In the genomic region with DNA sequence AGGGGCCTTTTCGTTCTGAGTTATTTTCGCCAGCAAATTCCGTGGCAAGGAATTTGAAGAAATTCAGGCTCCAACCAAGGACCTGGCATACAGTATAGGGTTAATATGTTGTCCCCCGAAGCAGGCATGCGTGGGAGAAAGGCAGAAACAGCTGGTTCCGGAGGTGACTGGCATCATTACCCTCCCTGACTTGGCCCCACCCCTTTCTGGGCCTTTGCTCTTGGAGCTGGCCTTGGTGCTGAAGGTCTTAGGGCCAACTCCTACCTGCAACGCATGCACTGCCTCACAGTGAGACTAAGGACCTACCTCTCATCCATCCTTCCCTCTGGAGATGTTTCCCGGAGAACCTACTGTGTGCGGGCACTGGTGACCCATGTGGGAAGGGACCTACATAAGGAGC, we compare ENCODE assay signal across 8 mouse cellular contexts. TPM values are rescaled to one million over a fixed set of nuclear protein-coding genes. Genes with fewer than 3 reads are reported as not detected.
DNase-seq lines count a peak whose midpoint lies in the region; ATAC-seq and TF ChIP-seq lines count a peak whose summit lies in the region.

No protein-coding gene starts in this region.

- no peak overlapping the region for H3K27ac ChIP-seq in heart, embryonic 10.5 days
- H3K27ac ChIP-seq in MEL (ENCODE audit: control insufficient read depth, low read depth, low read length) = no peak overlapping the region
- no peak overlapping the region for H3K27ac ChIP-seq in lung, postnatal 0 days (ENCODE audit: low read length)

- no peak for TF ChIP-seq RAD21 in MEL (IDR thresholded peaks at IDR 0.05; ENCODE audit: low read depth, low read length)

- H3K36me3 ChIP-seq in heart, embryonic 10.5 days = no peaks in the 10 kb centered on the region
- peaks cover 0 to 17% of the 10 kb centered on the region in 2 experiments; a peak in 2 of 4 replicates for H3K36me3 ChIP-seq in MEL (ENCODE audit: control insufficient read depth in 1 of 2, insufficient read depth in 2 of 2, low read length in 2 of 2)
- H3K36me3 ChIP-seq in lung, postnatal 0 days (ENCODE audit: insufficient read depth, low read length) = no peaks in the 10 kb centered on the region

- 31% methylated on average over 9 of the region's 9 CpGs for WGBS in heart, embryonic 10.5 days
- WGBS in lung, postnatal 0 days = 31% methylated on average over 9 of the region's 9 CpGs

- no peak for TF ChIP-seq POLR2A in MEL (IDR thresholded peaks at IDR 0.05; ENCODE audit: control insufficient read depth in 1 of 2, insufficient read depth in 1 of 2, low read depth in 1 of 2, low read length in 2 of 2, poor library complexity in 1 of 2)

- no peak overlapping the region for H3K4me3 ChIP-seq in heart, embryonic 10.5 days
- H3K4me3 ChIP-seq in MEL (ENCODE audit: control insufficient read depth in 1 of 2, insufficient read depth in 1 of 2, low read depth in 2 of 2, low read length in 2 of 2) = no peak overlapping the region
- H3K4me3 ChIP-seq in lung, postnatal 0 days (ENCODE audit: low read depth, low read length) = no peak overlapping the region

- H3K9ac ChIP-seq in MEL (ENCODE audit: control insufficient read depth, low read depth, low read length, poor library complexity, severe bottlenecking) = no peak overlapping the region
- no peak overlapping the region for H3K9ac ChIP-seq in lung, postnatal 0 days (replicated peaks; ENCODE audit: low read depth)

- peaks cover 79% of the 10 kb centered on the region for H3K4me1 ChIP-seq in heart, embryonic 10.5 days
- H3K4me1 ChIP-seq in MEL (ENCODE audit: control insufficient read depth in 1 of 2, insufficient read depth in 2 of 2, low read length in 2 of 2) = peaks cover 0 to 35% of the 10 kb centered on the region in 2 experiments; a peak in 3 of 4 replicates
- H3K4me1 ChIP-seq in lung, postnatal 0 days (ENCODE audit: insufficient read depth, low read depth, low read length) = peaks cover 16% of the 10 kb centered on the region; the same call in 1 of the 2 replicates

- no peaks in the 10 kb centered on the region for H3K79me2 ChIP-seq in MEL (ENCODE audit: control insufficient read depth, insufficient read depth, low read length, poor library complexity)

- peak in 1 of 2 experiments; percentile 40; a peak in 1 of 4 replicates for TF ChIP-seq EP300 in MEL (IDR thresholded peaks at IDR 0.05; ENCODE audit: low read depth in 1 of 2, low read length in 2 of 2)
- no peak for TF ChIP-seq EP300 in lung, postnatal 0 days (IDR thresholded peaks at IDR 0.05)

- peak; percentile 86 for DNase-seq in heart, embryonic 10.5 days (ENCODE audit: low spot score)
- DNase-seq in heart, adult 8-10 months (ENCODE audit: low spot score) = no peak
- peak; percentile 84 for DNase-seq in MEL (ENCODE audit: low read depth, low spot score)
- DNase-seq in lung, postnatal 0 days (ENCODE audit: low spot score) = peak; percentile 82
- DNase-seq in spleen, postnatal 4 days (ENCODE audit: low spot score in 2 of 2) = peak; percentile 80 to 91
- no peak for DNase-seq in layer of hippocampus, adult 11-12 months (ENCODE audit: low spot score)

- peak; percentile 76 for ATAC-seq in granulocyte monocyte progenitor cell, adult 5-6 weeks (replicated peaks; ENCODE audit: poor library complexity, severe bottlenecking)
- ATAC-seq in lung, postnatal 0 days = no peak
- ATAC-seq in cerebellum, adult (ENCODE audit: insufficient number of reproducible peaks, low FRiP score, low TSS enrichment) = no peak

- peaks cover 64% of the 10 kb centered on the region for H3K27me3 ChIP-seq in heart, embryonic 10.5 days (ENCODE audit: insufficient read depth, poor library complexity, severe bottlenecking)
- H3K27me3 ChIP-seq in MEL (ENCODE audit: control insufficient read depth in 1 of 2, insufficient read depth in 2 of 2, low read length in 2 of 2) = no peaks in the 10 kb centered on the region
- no peaks in the 10 kb centered on the region for H3K27me3 ChIP-seq in lung, postnatal 0 days (replicated peaks; ENCODE audit: insufficient read depth, low read length)

- TF ChIP-seq CTCF in MEL (IDR thresholded peaks at IDR 0.05 in 2 of 3, conservative IDR thresholded peaks at IDR 0.05 in 1 of 3; ENCODE audit: control insufficient read depth in 1 of 3, insufficient read depth in 1 of 3, low read depth in 2 of 3, low read length in 3 of 3, poor library complexity in 1 of 3, severe bottlenecking in 1 of 3) = no peak
- no peak for TF ChIP-seq CTCF in lung, postnatal 0 days (IDR thresholded peaks at IDR 0.05)

- no peaks in the 10 kb centered on the region for H3K9me3 ChIP-seq in heart, embryonic 10.5 days
- H3K9me3 ChIP-seq in MEL (replicated peaks; ENCODE audit: insufficient read depth, low read length) = no peaks in the 10 kb centered on the region
- H3K9me3 ChIP-seq in lung, postnatal 0 days (ENCODE audit: low read length) = no peaks in the 10 kb centered on the region

- H3K4me2 ChIP-seq in lung, postnatal 0 days (replicated peaks; ENCODE audit: low read depth, low read length) = no peak overlapping the region

TF ChIP-seq in MEL, 35 proteins besides CTCF, POLR2A, EP300 and RAD21:
- peak; percentile 83 for TF ChIP-seq MXI1 (IDR thresholded peaks at IDR 0.05; ENCODE audit: low read depth, low read length)
- TF ChIP-seq GABPA (IDR thresholded peaks at IDR 0.05; ENCODE audit: low read depth, low read length) = no peak
- TF ChIP-seq NRF1 (IDR thresholded peaks at IDR 0.05; ENCODE audit: insufficient read depth, low read depth, low read length, poor library complexity, severe bottlenecking) = 0 out of 2 replicates have a peak, but pooled peaks have one; percentile 15
- TF ChIP-seq MYB (IDR thresholded peaks at IDR 0.05; ENCODE audit: low read depth, low read length) = no peak
- no peak for TF ChIP-seq E2F4 (IDR thresholded peaks at IDR 0.05; ENCODE audit: borderline replicate concordance, low read depth, low read length)
- TF ChIP-seq SIN3A (IDR thresholded peaks at IDR 0.05; ENCODE audit: low read length) = peak; percentile 96
- no peak for TF ChIP-seq CHD2 (IDR thresholded peaks at IDR 0.05; ENCODE audit: low read length)
- no peak for TF ChIP-seq HCFC1 (IDR thresholded peaks at IDR 0.05; ENCODE audit: low read depth, low read length)
- no peak for TF ChIP-seq TAL1 (IDR thresholded peaks at IDR 0.05; ENCODE audit: low read length)
- no peak for TF ChIP-seq ELF1 (IDR thresholded peaks at IDR 0.05; ENCODE audit: low read depth, low read length)
- TF ChIP-seq ETS1 (IDR thresholded peaks at IDR 0.05; ENCODE audit: low read depth, low read length) = peak; percentile 48; the same call in 1 of the 2 replicates
- TF ChIP-seq GATA1 (IDR thresholded peaks at IDR 0.05; ENCODE audit: low read depth, low read length) = no peak
- no peak for TF ChIP-seq POLR2AphosphoS5 (IDR thresholded peaks at IDR 0.05; ENCODE audit: borderline replicate concordance, low read depth, low read length)
- TF ChIP-seq CHD1 (IDR thresholded peaks at IDR 0.05; ENCODE audit: low read depth, low read length) = no peak
- no peak for TF ChIP-seq BHLHE40 (IDR thresholded peaks at IDR 0.05; ENCODE audit: borderline replicate concordance, low read depth, low read length)
- TF ChIP-seq POLR2AphosphoS2 (IDR thresholded peaks at IDR 0.05; ENCODE audit: low read length) = no peak
- TF ChIP-seq MAZ (IDR thresholded peaks at IDR 0.05; ENCODE audit: low read depth, low read length) = peak; percentile 75; the same call in 1 of the 2 replicates
- TF ChIP-seq MYC (IDR thresholded peaks at IDR 0.05; ENCODE audit: low read depth, low read length) = no peak
- TF ChIP-seq ZNF384 (IDR thresholded peaks at IDR 0.05; ENCODE audit: low read depth, low read length) = no peak
- no peak for TF ChIP-seq NELFE (IDR thresholded peaks at IDR 0.05; ENCODE audit: low read depth, low read length)
- TF ChIP-seq SMC3 (IDR thresholded peaks at IDR 0.05; ENCODE audit: low read depth, low read length) = no peak
- no peak for TF ChIP-seq USF1 (IDR thresholded peaks at IDR 0.05; ENCODE audit: low read depth, low read length)
- TF ChIP-seq UBTF (IDR thresholded peaks at IDR 0.05; ENCODE audit: borderline replicate concordance, insufficient read depth, low read depth, low read length) = no peak
- no peak for TF ChIP-seq JUND (IDR thresholded peaks at IDR 0.05; ENCODE audit: low read depth, low read length)

RNA-seq across cellular contexts. Expression of a gene that starts 20.1 kb away (rescaled TPM):
- 0.60 and 1.5 TPM in 2 replicates for polyA plus RNA-seq in heart, embryonic 10.5 days (2016; fragmentation: Nextera tagmentation; extraction: Ambion mirVana)
- total RNA-seq in heart, adult 8-10 months (2022) = 1 to 10 TPM; 1.2 to 2.4 (median 1.7) TPM
- total RNA-seq in MEL (2012; rRNA removed) = 0.23 and 0.27 TPM in 2 replicates
- under 1 TPM in 1 of 2 experiments, not detected in 1; 0.70 TPM for polyA plus RNA-seq in MEL (2012; ENCODE audit: insufficient read depth in 1 of 2, insufficient read length in 2 of 2, low read depth in 1 of 2, low replicate concordance in 2 of 2, missing spikeins in 1 of 2)
- total RNA-seq in granulocyte monocyte progenitor cell, adult 5-6 weeks (2014; fragmentation: Nextera tagmentation) = 0.34 and 2.0 TPM in 2 replicates
- total RNA-seq in granulocyte monocyte progenitor cell, adult 5-6 weeks (2017) = not detected in 2 replicates
- polyA plus RNA-seq in lung, postnatal 0 days (2015; fragmentation: Nextera tagmentation; extraction: Ambion mirVana) = 1.9 and 2.3 TPM in 2 replicates

Comparison
In these comparisons a context has a peak if more than half of its experiments do, and no peak if none do; other contexts are left out.
1. DNase-seq: peak in heart, embryonic 10.5 days (single experiment), MEL (single experiment), lung, postnatal 0 days (single experiment) and spleen, postnatal 4 days (2 of 2); none in heart, adult 8-10 months (single experiment) and layer of hippocampus, adult 11-12 months (single experiment).